Mouse (Mus musculus) limb, embryonic 12.5 days (tissue): ENCODE data around the gene Ahdc1. TPM values are rescaled to one million over a fixed set of nuclear protein-coding genes. Genes with fewer than 3 reads are reported as not detected.

Experiments
- ATAC-seq: fragments of 200-750 bp; cut with Nextera tagmentation; 2 replicates; pipeline ENCODE4 v1.8.0; 2017; ENCODE audit warnings: low read depth, moderate TSS enrichment; ENCODE audit not compliant: insufficient number of reproducible peaks, insufficient read depth, low FRiP score, low TSS enrichment
- H3K27ac ChIP-seq: fragments of 300-500 bp; sonication (generic); 2 replicates; pipeline ENCODE4 v1.5.1; 2016; ENCODE audit warnings: mild to moderate bottlenecking, moderate library complexity
- H3K27me3 ChIP-seq: fragments of 300-500 bp; sonication (generic); 2 replicates; pipeline ENCODE4 v1.6.1; 2016; ENCODE audit warnings: mild to moderate bottlenecking, moderate library complexity
- H3K36me3 ChIP-seq: fragments of 300-500 bp; sonication (generic); 2 replicates; pipeline ENCODE4 v1.6.1; 2016; ENCODE audit warnings: mild to moderate bottlenecking, moderate library complexity
- H3K4me1 ChIP-seq: fragments of 300-500 bp; sonication (generic); replicated peaks from 2 replicates; pipeline ENCODE4 v1.6.1; 2016
- H3K4me2 ChIP-seq: fragments of 300-500 bp; sonication (generic); 2 replicates; pipeline ENCODE4 v1.6.1; 2016; ENCODE audit warnings: mild to moderate bottlenecking, moderate library complexity
- H3K4me3 ChIP-seq: fragments of 300-500 bp; sonication (generic); replicated peaks from 2 replicates; pipeline ENCODE4 v1.5.1; 2016; ENCODE audit warnings: mild to moderate bottlenecking
- H3K9ac ChIP-seq: fragments of 300-500 bp; sonication (generic); replicated peaks from 2 replicates; pipeline ENCODE4 v1.6.1; 2016; ENCODE audit warnings: mild to moderate bottlenecking, moderate library complexity
- H3K9me3 ChIP-seq: fragments of 300-500 bp; sonication (generic); 2 replicates; pipeline ENCODE4 v1.6.1; 2016; ENCODE audit warnings: mild to moderate bottlenecking, moderate library complexity
- WGBS: fragments of 180-500 bp; shearing (Covaris S2); methylation state at CpG from one replicate; pipeline ENCODE4 v1.1.7; 2016; 5-methylcytosine and 5-hydroxymethylcytosine counted together
- polyA plus RNA-seq: library from polyadenylated mRNA; unstranded; fragments of >200 nt; fragmentation: Nextera tagmentation; extraction: Ambion mirVana; gene quantifications from 2 replicates; pipeline ENCODE4 v1.2.1, GENCODE M21; 2016

Gene Ahdc1
- polyA plus RNA-seq = 13.2 and 14.5 TPM in 2 replicates

- ATAC-seq = peak; percentile 74
- Histone ChIP-seq H3K4me1 (peaks cover 57% of the 10 kb centered on the region), H3K4me2 (peak within 1 kb of the TSS; percentile 97), H3K27ac (peak within 1 kb of the TSS; percentile 98), H3K36me3 (peaks cover 4% of the 10 kb centered on the region; the same call in 1 of the 2 replicates), H3K4me3 (peak within 1 kb of the TSS; percentile 96), H3K9ac (peak within 1 kb of the TSS; percentile 98), H3K9me3 (no peaks in the 10 kb centered on the region), H3K27me3 (peaks cover 11% of the 10 kb centered on the region)
- WGBS = under 1% methylated on average over 65 of the region's 66 CpGs
These were observed at the start of gene Ahdc1 for GRCm38 (mm10) chr4:133011028-133011820. Gene Ahdc1 (plus strand): TSS chr4:133011260.

DNA sequence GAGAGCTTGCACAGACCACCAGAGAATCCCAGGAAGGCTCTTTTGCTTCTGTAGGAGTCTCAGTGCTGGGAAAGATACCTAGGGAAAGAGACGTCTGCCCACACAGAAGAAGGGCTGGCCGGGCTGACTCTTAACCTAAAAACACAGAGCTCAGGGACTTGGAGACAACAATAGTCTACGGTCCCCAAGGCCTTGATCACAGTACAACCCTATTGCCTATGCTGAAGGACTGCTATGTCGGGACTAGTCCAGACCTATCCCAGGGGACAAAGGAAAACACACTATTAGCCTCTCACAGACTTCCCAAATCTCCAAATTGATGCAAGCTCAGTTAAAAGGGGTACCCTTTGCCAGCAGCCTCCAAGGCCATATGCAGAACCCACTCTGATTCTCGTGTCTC lies 49.2 kb upstream of the Ahdc1 start:
- no peak overlapping the region for H3K27ac ChIP-seq

DNA sequence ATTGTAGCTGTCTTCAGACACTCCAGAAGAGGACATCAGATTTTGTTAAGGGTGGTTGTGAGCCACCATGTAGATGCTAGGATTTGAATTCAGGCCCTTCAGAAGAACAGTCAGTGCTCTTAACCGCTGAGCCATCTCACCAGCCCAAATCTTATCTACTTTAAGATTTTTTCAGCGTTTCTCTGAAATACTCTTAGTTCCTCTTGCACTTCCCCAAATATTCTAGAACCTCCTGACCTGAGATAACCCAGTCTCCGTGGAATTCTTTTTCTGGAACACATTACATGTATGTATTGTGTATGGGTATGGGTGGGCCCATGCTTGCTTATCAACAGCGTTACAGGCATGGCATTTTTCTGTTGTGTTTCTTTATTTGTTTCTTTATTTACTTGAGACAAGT lies 48.4 kb upstream of the Ahdc1 start:
- WGBS = 94% methylated on average over 4 of the region's 4 CpGs
- Histone ChIP-seq H3K4me2 (no peak overlapping the region), H3K27me3 (no peaks in the 10 kb centered on the region), H3K36me3 (no peaks in the 10 kb centered on the region), H3K27ac (no peak overlapping the region), H3K9ac (no peak overlapping the region), H3K9me3 (no peaks in the 10 kb centered on the region), H3K4me3 (no peak overlapping the region), H3K4me1 (peaks cover 46% of the 10 kb centered on the region)
- ATAC-seq = no peak

More for the DNA sequence above, 49.2 kb upstream of the Ahdc1 start:
- H3K36me3 ChIP-seq = no peaks in the 10 kb centered on the region
- no peaks in the 10 kb centered on the region for H3K27me3 ChIP-seq
- no peak for ATAC-seq
- WGBS = 75% methylated on average over 5 of the region's 5 CpGs
- H3K4me2 ChIP-seq = no peak overlapping the region
- no peak overlapping the region for H3K9ac ChIP-seq
- H3K4me3 ChIP-seq = no peak overlapping the region
- peaks cover 46% of the 10 kb centered on the region for H3K4me1 ChIP-seq
- no peaks in the 10 kb centered on the region for H3K9me3 ChIP-seq

DNA sequence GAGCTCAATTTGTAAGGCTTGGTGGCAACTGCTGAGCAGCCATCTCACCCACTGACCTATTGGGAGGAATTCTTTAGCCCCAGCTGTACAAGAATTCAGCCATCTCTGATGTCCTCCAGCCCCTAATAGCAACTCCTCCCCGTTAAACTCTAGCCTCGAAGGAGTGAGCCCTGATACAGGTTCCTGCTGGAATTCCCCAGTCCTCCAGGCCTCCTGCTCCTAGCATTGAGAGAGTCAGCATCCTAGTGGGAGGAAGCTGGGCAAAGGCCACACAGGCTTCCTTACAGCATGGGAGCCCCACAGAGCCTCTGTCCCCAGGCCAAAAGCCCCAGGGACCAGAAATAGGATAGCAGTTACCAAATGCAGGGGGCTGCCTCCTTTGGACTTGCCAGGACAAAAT lies 47.6 kb upstream of the Ahdc1 start:
- no peaks in the 10 kb centered on the region for H3K36me3 ChIP-seq
- no peak overlapping the region for H3K4me2 ChIP-seq
- H3K27me3 ChIP-seq = no peaks in the 10 kb centered on the region
- no peak for ATAC-seq
- H3K9me3 ChIP-seq = no peaks in the 10 kb centered on the region
- H3K9ac ChIP-seq = no peak overlapping the region
- no peak overlapping the region for H3K4me3 ChIP-seq
- 26% methylated on average over 2 of the region's 2 CpGs for WGBS
- peaks cover 51% of the 10 kb centered on the region for H3K4me1 ChIP-seq
- peak overlapping the region; percentile 56; the same call in 1 of the 2 replicates for H3K27ac ChIP-seq

DNA sequence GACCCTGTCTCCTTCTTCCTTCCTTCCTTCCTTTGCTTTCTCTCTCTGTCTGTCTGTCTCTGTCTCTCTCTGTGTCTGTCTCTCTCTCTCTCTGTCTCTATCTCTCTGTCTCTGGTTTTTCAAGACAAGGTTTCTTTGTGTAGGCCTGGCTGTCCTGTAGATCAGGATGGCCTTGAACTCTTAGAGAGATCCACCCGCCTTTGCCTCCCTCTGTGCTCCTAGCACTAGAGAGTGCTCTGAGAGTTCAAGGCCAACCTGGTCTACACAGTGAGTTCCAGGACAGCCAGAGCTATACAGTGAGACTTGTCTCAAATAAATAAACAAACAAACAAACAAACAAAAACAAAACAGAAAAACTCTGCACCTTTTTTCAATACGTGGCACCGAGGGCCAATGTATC lies 47.0 kb upstream of the Ahdc1 start:
- Histone ChIP-seq H3K9ac (no peak overlapping the region), H3K36me3 (no peaks in the 10 kb centered on the region), H3K4me1 (peaks cover 45% of the 10 kb centered on the region), H3K9me3 (no peaks in the 10 kb centered on the region), H3K27ac (peak overlapping the region; percentile 56; the same call in 1 of the 2 replicates), H3K4me3 (no peak overlapping the region), H3K4me2 (no peak overlapping the region), H3K27me3 (no peaks in the 10 kb centered on the region)
- no peak for ATAC-seq
- WGBS = 35% methylated on average over 3 of the region's 3 CpGs

DNA sequence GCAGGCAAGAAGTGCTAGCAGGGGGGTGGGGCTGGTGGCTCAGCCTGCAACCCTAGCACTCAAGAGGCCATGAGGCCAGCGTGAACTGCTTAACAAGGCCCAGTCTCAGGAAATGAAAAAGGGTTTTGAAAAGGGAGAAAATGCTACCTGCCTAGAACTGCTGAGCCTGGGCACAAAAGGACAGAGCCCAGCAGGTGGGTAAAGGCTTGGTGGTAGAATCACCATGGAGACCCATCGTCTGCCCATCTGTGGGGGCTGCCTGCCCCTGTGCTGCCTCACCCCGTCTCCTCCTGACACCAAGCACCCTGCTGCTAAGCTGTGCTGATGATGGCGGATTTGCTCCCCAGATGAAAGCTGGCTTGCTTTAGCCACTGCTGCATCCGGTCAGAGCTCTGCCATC lies 46.6 kb upstream of the Ahdc1 start:
- Histone ChIP-seq H3K4me1 (peaks cover 41% of the 10 kb centered on the region), H3K27ac (peak overlapping the region; percentile 56; the same call in 1 of the 2 replicates), H3K9ac (peak overlapping the region; percentile 12; the same call in 1 of the 2 replicates), H3K4me3 (no peak overlapping the region), H3K4me2 (no peak overlapping the region), H3K27me3 (no peaks in the 10 kb centered on the region), H3K9me3 (no peaks in the 10 kb centered on the region), H3K36me3 (no peaks in the 10 kb centered on the region)
- no peak for ATAC-seq
- 18% methylated on average over 5 of the region's 5 CpGs for WGBS

- WGBS = 39% methylated on average over 6 of the region's 6 CpGs
- ATAC-seq = no peak
- Histone ChIP-seq H3K9me3 (no peaks in the 10 kb centered on the region), H3K27me3 (peaks cover 15% of the 10 kb centered on the region), H3K4me1 (peaks cover 22% of the 10 kb centered on the region), H3K27ac (peak overlapping the region; percentile 4; the same call in 1 of the 2 replicates), H3K4me2 (no peak overlapping the region), H3K9ac (no peak overlapping the region), H3K4me3 (no peak overlapping the region), H3K36me3 (no peaks in the 10 kb centered on the region)
These were observed 42.7 kb upstream of the Ahdc1 start for GRCm38 (mm10) chr4:132968105-132968938.

DNA sequence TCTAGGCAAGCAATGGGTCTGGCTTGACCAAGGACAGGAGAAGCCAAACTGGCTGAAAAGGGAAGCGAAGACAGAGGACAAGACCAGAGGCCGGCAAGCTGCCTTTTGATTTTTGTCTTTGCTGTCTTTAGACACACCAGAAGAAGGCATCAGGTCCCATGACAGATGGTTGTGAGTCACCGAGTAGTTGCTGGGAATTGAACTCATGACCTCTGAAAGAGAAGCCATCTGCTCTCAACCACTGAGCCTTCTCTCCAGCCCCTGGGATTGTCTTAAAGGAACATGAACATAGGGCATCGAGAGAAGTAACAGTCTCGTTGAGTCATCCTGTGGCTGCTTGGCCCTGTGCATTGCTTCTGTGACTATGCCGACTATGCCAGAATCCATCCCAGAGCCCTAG lies 39.5 kb upstream of the Ahdc1 start:
- Histone ChIP-seq H3K9me3 (no peaks in the 10 kb centered on the region), H3K27me3 (peaks cover 44% of the 10 kb centered on the region), H3K4me2 (no peak overlapping the region), H3K9ac (no peak overlapping the region), H3K4me3 (no peak overlapping the region), H3K36me3 (no peaks in the 10 kb centered on the region), H3K4me1 (peaks cover 28% of the 10 kb centered on the region), H3K27ac (no peak overlapping the region)
- no peak for ATAC-seq
- 72% methylated on average over 6 of the region's 6 CpGs for WGBS

- Histone ChIP-seq H3K4me2 (no peak overlapping the region), H3K27ac (no peak overlapping the region), H3K36me3 (no peaks in the 10 kb centered on the region), H3K4me1 (peaks cover 28% of the 10 kb centered on the region), H3K9ac (no peak overlapping the region), H3K27me3 (peaks cover 45% of the 10 kb centered on the region), H3K9me3 (no peaks in the 10 kb centered on the region), H3K4me3 (no peak overlapping the region)
- 69% methylated on average over 3 of the region's 3 CpGs for WGBS
- no peak for ATAC-seq
These were observed 39.0 kb upstream of the Ahdc1 start for GRCm38 (mm10) chr4:132972101-132972500.

DNA sequence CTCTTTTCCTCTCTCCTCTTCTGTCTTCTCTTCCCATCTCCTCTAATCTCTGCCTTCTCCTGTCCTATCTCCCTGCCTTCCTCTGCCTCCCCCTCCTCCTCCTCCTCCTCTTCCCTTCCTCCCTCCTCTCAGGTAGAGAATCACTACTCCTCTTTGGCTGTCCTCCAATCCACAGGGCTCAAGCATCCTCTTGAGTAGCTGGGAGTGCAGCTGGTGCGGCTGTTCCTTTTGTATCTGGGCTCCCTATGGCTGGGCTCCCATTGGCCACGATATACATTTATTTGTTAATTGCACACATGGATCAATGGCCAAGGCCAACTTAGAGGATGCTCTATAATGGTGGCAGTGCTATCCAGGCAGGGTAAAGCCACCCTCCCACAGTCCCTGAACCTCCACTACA lies 38.5 kb upstream of the Ahdc1 start:
- H3K4me1 ChIP-seq = peaks cover 28% of the 10 kb centered on the region
- no peak overlapping the region for H3K4me2 ChIP-seq
- H3K4me3 ChIP-seq = no peak overlapping the region
- no peak overlapping the region for H3K9ac ChIP-seq
- 52% methylated on average over 2 of the region's 2 CpGs for WGBS
- H3K27ac ChIP-seq = no peak overlapping the region
- no peaks in the 10 kb centered on the region for H3K9me3 ChIP-seq
- peaks cover 45% of the 10 kb centered on the region for H3K27me3 ChIP-seq
- no peak for ATAC-seq
- H3K36me3 ChIP-seq = no peaks in the 10 kb centered on the region

DNA sequence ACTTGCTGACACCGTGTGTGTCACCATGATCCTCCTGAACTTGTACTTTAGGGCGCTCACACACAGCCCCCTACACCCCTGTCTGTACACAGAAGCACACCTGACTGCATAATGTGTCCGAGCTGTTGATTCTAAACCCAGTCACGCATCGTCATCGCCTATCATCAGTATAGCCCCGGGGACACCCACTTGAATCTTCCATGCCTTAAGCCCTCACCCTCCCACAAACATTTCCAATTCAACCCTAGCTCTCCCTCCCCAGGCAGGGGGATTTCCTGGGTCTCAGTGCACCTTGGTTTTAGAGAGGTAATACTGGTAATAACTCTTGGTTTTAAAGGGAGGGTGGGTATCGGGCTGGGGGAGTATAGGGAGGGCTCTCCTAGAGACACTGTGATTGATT lies 37.9 kb upstream of the Ahdc1 start:
- Histone ChIP-seq H3K4me1 (peaks cover 23% of the 10 kb centered on the region), H3K4me3 (no peak overlapping the region), H3K36me3 (no peaks in the 10 kb centered on the region), H3K27ac (no peak overlapping the region), H3K9me3 (no peaks in the 10 kb centered on the region), H3K4me2 (no peak overlapping the region), H3K27me3 (peaks cover 45% of the 10 kb centered on the region), H3K9ac (no peak overlapping the region)
- WGBS = 52% methylated on average over 8 of the region's 8 CpGs
- ATAC-seq = no peak
